Mouse (Mus musculus): ENCODE data around the gene Hint1. TPM values are rescaled to one million over a fixed set of nuclear protein-coding genes. Genes with fewer than 3 reads are reported as not detected.
"Not testable (repeated sequence)": the region's sequence is repeated elsewhere in the genome, so short reads cannot be mapped to it uniquely, and the experiment has no call there.

The Hint1 gene
- total RNA-seq, 2 experiments from 2014 or later = 347 to 382 TPM

GRCm38 (mm10) chr11:54894589-54894988 lies 28.4 kb downstream of the Hint1 start:
- DNase-seq (ENCODE audit: low spot score in 2 of 2) = no peak

DNA sequence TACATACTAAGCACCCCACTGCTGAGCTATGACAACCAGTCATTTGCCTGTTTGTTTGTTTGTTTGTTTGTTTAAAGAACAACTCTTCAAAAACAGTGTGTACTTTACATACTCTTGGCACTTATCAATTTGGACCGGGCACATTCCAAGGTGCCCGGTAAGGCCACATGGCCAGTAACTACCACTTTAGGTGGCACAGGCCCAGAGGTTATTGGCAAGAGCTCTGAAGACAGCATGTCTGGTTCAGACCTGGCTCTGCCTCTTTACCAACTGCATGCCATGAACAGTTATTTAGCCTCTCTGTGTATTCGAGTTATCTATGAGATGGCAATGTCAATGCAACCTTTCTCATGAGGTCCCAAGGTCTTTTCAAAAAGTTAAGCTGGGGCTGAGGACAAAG lies 30.5 kb downstream of the Hint1 start:
- not testable (repeated sequence) for DNase-seq (ENCODE audit: low spot score in 2 of 2)

- DNase-seq (ENCODE audit: low spot score in 2 of 2) = no peak
These were observed 31.3 kb downstream of the Hint1 start for GRCm38 (mm10) chr11:54897470-54897869.

- no peak for DNase-seq (ENCODE audit: low spot score in 2 of 2)
These were observed 33.5 kb downstream of the Hint1 start for GRCm38 (mm10) chr11:54899657-54900056.

DNA sequence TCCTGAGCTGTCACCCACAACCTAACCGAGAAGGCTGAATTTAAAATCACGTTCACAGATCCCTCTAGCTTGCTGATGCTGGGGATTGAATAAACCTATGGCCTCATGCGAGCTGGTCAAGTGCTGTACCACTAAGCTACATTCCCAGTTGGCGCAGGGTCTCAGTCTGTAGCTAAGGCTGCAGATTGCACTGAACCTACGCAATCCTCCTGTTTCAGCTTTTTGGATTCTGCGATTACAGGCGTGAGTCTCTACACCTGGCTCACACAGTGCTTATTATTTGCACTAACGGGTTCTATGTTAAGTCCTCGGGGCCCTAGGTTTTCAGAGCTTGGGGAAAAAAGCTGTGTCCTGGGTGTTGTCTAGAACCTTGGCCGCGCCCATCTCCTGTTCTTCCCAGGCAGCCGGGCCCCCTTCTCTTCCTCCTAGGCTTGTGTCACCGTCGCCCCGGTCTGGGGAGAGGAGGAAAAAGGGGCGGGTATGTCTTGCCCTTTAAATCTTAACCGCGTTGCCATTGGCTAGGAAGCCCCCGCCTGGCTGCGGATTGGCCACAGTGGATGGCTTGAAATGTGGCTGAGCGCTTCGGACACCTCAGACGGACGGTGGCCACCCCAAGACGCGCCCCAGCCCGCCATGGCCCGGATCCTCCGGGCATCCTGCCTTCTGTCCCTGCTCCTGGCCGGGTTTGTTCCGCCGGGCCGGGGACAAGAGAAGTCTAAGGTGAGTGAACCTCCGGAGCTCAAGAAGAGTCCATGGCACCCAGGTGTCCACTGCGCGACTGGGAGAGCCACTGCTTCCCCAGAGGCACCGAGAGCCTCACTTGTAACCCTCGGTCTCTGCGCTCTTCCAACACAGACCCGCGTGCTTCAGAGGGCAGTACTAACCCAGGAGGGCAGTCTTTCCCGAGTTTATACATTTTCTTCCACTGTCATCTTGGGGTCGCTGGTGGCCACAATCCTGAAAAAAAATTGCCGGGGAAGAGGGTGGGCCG lies 36.4 kb downstream of the Hint1 start, which contains the start of gene Gpx3:
Gene Gpx3, plus strand, starts transcription at position 121 of the 991 bp plus-strand sequence.
- DNase-seq (ENCODE audit: low spot score in 2 of 2) = peak; percentile 62 to 73

DNA sequence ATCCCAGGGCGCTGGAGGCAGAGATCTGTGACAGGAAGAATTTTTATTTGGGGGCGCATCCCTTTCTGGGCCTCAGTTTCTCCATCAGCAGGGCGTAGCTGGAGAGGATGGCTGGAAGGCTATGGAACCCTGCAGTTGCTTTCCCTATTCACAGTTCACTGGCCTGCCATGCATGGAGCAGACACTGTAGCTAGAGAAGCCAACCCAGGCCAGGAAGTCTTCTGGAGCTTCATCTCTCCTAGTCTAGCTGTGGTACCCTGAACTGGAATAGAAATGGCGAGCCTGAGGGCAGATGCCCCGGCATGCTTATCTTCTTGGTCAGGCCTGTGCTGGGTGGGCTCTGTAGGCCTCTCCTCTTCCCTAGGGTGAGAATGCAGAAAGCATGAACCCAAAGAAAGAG lies 37.2 kb downstream of the Hint1 start:
- DNase-seq (ENCODE audit: low spot score in 2 of 2) = no peak

GRCm38 (mm10) chr11:54903940-54904706 lies 37.9 kb downstream of the Hint1 start:
- no peak for DNase-seq (ENCODE audit: low spot score in 2 of 2)

DNA sequence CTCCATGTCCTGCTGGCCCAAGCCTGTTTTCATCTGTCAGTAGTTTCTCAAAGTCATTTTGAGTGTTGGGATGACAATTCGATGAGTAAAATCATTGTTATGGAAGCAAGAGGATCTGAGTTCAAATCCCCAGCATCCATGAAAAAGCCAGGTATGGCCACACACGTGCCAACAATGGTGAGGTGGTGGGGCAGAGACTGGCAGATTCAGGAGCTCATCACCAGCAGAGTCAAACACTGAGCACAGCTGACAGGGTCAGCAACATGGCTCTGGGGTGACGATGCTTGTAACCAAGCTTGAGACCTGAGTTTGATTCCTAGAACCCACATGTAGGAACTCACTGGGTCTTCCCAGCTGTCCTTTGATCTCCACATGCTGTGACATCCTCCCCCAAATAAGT lies 38.9 kb downstream of the Hint1 start:
- no peak for DNase-seq (ENCODE audit: low spot score in 2 of 2)

- no peak for DNase-seq (ENCODE audit: low spot score in 2 of 2)
These were observed 39.7 kb downstream of the Hint1 start for GRCm38 (mm10) chr11:54905931-54906330.

- DNase-seq (ENCODE audit: low spot score in 2 of 2) = no peak
These were observed 40.3 kb downstream of the Hint1 start for GRCm38 (mm10) chr11:54906466-54906865.

GRCm38 (mm10) chr11:54907259-54907658 lies 41.1 kb downstream of the Hint1 start:
- no peak for DNase-seq (ENCODE audit: low spot score in 2 of 2)

- no peak for DNase-seq (ENCODE audit: low spot score in 2 of 2)
These were observed 43.1 kb downstream of the Hint1 start for GRCm38 (mm10) chr11:54909273-54909672.

- DNase-seq (ENCODE audit: low spot score in 2 of 2) = no peak
These were observed 44.0 kb downstream of the Hint1 start for GRCm38 (mm10) chr11:54910081-54910665.

DNA sequence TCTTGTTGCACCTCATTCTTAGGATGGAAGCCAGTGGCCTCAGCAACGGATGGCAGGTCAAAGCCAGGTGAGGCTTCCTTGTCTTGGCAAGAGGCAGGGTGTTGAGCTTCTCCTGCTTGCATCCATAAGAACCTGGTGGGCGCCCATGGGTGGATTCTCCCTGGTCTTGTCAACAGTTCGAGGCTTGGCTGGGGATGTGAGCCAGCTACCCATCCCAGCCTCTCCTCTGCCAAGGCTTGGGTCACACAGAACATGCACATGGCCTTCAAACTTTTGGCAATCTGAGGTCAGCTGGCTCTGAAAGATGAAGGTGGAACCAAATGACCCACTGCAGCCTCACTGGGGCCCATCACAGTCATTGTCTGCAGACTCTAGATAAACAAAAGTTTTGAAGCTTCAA lies 45.0 kb downstream of the Hint1 start:
- no peak for DNase-seq (ENCODE audit: low spot score in 2 of 2)

- DNase-seq (ENCODE audit: low spot score in 2 of 2) = no peak
These were observed 45.7 kb downstream of the Hint1 start for GRCm38 (mm10) chr11:54911671-54912502.

- DNase-seq (ENCODE audit: low spot score in 2 of 2) = no peak
These were observed 46.5 kb downstream of the Hint1 start for GRCm38 (mm10) chr11:54912503-54913316.

DNA sequence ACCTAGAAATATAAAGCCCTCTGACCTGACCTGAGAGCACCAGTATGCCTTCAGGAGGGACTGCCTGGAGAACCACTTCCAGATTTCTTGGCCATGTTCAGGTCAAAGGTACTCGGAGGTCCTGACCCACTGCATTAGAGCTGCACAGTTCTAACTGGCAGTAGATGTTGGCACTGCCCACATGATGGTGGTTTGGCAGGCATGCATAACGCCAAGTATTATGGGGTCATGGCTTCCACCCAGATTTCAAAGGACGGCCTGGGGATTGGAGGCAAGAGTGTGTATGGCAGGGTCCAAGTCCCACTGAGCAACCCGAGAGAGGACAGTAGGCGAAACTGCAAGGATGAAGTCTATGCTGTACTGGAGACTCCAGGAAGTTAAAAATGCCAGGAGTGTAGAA lies 47.7 kb downstream of the Hint1 start:
- no peak for DNase-seq (ENCODE audit: low spot score in 2 of 2)

GRCm38 (mm10) chr11:54917461-54917860 lies 51.3 kb downstream of the Hint1 start:
- DNase-seq (ENCODE audit: low spot score in 2 of 2) = no peak

- DNase-seq (ENCODE audit: low spot score in 2 of 2) = no peak
These were observed 52.1 kb downstream of the Hint1 start for GRCm38 (mm10) chr11:54918273-54918672.
